ENCODE assay signal across 8 mouse cellular contexts in the genomic region with DNA sequence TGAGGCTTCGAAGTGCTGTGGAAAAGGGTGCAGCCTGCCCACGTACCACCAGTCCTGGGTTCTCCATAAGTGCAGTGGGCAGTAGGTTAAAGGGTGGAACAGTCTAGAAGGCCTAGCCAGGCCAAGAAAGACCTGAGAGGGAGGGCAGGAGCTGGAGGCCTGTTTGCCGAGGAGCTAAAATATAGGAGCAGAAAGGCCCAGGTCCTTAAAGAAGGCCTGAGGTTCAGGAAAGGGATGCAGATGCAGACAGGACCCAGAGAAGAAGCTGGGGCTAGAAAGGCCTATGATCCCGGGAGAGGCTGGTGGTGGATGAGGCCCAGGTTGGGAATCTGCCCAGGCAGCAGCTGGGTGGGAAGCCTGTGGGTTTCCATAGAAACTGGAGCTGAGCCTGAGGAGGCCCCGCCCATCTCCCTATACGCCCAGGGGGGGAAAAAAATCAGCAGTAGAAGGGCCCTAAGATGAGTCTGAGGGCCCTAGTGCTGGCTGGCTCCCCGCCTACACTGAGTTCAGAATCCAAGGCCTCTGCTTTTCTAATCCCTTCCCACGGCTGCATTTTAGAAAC. TPM values are rescaled to one million over a fixed set of nuclear protein-coding genes. Genes with fewer than 3 reads are reported as not detected.
DNase-seq lines count a peak whose midpoint lies in the region; ATAC-seq and TF ChIP-seq lines count a peak whose summit lies in the region.

Gene Btbd19, minus strand, starts transcription at position 378 of the 562 bp plus-strand sequence.

- CTCF ChIA-PET in Patski (lab: Charles Lee), result interaction anchor here (1.1 to 1.5 kb wide), 3 partner anchors 8 to 104 kb away, joined by 3 to 5 read pairs (median 4); partner anchors contain the start of gene Plk3

- H3K27me3 ChIP-seq in Patski, result no peaks in the 10 kb centered on the region

- intact Hi-C loops in gastrocnemius, postnatal 36 days (cut with DNase I), result no loop called here
- intact Hi-C loops in left cerebral cortex, postnatal 10 days (cut with DNase I), result no loop called here

- DNase-seq in Patski (ENCODE audit: low read depth, low spot score), result no peak
- DNase-seq in embryo, embryonic 11 days, result peak; percentile 70
- peak; percentile 76 to 79 for DNase-seq in gastrocnemius, postnatal 36 days
- peak; percentile 76 to 88 for DNase-seq in left cerebral cortex, postnatal 10 days (ENCODE audit: extremely low spot score in 1 of 2, low spot score in 2 of 2)
- DNase-seq in lung, postnatal 4 days, result peak; percentile 79 to 90
- peak; percentile 90 to 92 for DNase-seq in right cerebral cortex, postnatal 10 days (ENCODE audit: low spot score in 2 of 2)
- no peak for DNase-seq in T-cell, adult 2 months (ENCODE audit: low spot score)

- in situ Hi-C loops in Patski (cut with MboI; ENCODE audit: low pct_unique_long_range_greater_than_20kb), result loop anchor here (10.0 kb wide), 1 partner anchor 401 kb away; the partner anchor contains the start of gene Tesk2

- POLR2A ChIA-PET in Patski (lab: Charles Lee), result interaction anchor here (1.2 kb wide), 1 partner anchor 310 kb away, joined by 3 read pairs; no protein-coding TSS in a partner anchor

- no peak for TF ChIP-seq CTCF in Patski (IDR thresholded peaks at IDR 0.05)

- peak; percentile 9 for ATAC-seq in Patski
- ATAC-seq in inflammation-experienced regulatory T-cells, adult 6 months, result no peak

RNA-seq across cellular contexts. Expression of gene Btbd19, which starts in this region (rescaled TPM):
- 37.2 TPM for polyA plus RNA-seq in Patski (2021)
- 1 to 10 TPM; 2.0 to 2.4 TPM for total RNA-seq in gastrocnemius, postnatal 36 days (2021)
- 10 to 100 TPM; 24.8 to 27.2 (median 25.0) TPM for polyA plus RNA-seq in inflammation-experienced regulatory T-cells, adult 6 months (2017; shearing (Covaris generic))
- total RNA-seq in left cerebral cortex, postnatal 10 days (2021), result 10 to 100 TPM; 11.9 to 12.0 TPM

Comparison
In these comparisons a context has a peak if more than half of its experiments do, and no peak if none do; other contexts are left out.
1. DNase-seq: peak in embryo, embryonic 11 days (single experiment), gastrocnemius, postnatal 36 days (2 of 2), left cerebral cortex, postnatal 10 days (2 of 2), lung, postnatal 4 days (2 of 2) and right cerebral cortex, postnatal 10 days (2 of 2); none in Patski (single experiment) and T-cell, adult 2 months (single experiment).